Mouse (Mus musculus): Measurements from ENCODE around the gene Oxct2b. TPM values are rescaled to one million over a fixed set of nuclear protein-coding genes. Genes with fewer than 3 reads are reported as not detected.
"Not testable (repeated sequence)": the region's sequence is repeated elsewhere in the genome, so short reads cannot be mapped to it uniquely, and the experiment has no call there.

Gene Oxct2b
- under 1 TPM in 1 of 2 experiments, not detected in 1; 0.53 TPM for total RNA-seq (2021)

GRCm38 (mm10) chr4:123116011-123116410 is at the start of gene Oxct2b:
Gene Oxct2b (plus strand): TSS chr4:123116266.
- intact Hi-C loops (cut with DNase I), result no loop called here
- no peak for DNase-seq (ENCODE audit: extremely low spot score in 1 of 2, low spot score in 2 of 2)

GRCm38 (mm10) chr4:123068646-123069045 is 47.4 kb upstream of the Oxct2b start:
- no peak for DNase-seq (ENCODE audit: extremely low spot score in 1 of 2, low spot score in 2 of 2)
- intact Hi-C loops (cut with DNase I), result no loop called here

DNA sequence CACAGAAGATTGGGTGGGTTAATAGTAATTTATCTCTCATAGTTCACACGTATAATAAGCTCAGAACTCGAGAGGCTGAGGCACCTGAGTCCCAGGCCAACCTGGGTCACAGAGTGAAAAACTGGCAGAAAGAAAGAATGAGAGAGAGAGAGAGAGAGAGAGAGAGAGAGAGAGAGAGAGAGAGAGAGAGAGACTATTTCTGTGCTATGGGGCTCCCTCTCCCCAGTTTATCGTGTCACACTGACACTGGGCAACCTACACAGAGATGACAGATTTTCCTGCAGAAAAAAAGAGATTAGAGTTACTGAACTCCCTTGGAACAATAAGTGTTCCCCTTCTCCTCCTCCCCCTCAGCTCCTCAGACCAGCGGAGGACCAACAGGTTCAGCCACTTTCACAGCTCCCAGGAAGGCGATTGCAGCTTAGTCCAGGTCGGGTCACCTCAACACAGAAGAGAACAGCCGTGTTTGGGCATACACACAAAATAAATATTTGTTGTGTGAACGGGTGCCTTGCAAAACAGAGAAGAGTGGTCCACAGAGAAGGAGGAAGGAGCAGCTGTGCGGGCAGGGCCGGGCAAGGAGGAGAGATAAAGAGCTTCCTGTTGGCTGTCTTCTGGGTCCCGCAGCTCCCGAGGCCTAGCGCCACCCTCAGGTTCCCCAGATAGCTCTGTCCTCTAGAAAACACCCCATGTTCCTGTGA is 44.6 kb upstream of the Oxct2b start:
- peak in 1 of 2 experiments; percentile 69 for DNase-seq (ENCODE audit: extremely low spot score in 1 of 2, low spot score in 2 of 2)

DNA sequence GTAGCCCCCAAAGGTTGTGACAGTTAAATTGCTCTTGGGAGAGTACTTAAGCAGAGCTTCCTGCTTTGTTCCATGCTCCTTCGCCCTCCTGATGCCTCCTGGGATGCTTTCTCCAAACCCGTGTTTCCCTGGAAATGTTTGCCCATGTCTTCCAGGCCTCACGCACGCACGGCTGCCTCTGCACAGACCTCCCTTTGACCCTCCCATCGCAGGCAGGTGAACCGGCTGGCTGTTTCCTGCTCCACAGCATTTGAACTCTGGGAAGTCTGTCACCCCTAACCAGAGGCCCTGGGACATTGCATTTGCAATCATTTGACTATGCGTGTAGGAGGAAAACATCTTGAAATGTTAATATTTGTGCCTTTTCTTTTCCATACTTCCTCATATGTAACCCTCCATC is 39.1 kb upstream of the Oxct2b start:
- DNase-seq (ENCODE audit: extremely low spot score in 1 of 2, low spot score in 2 of 2), result no peak
- intact Hi-C loops (cut with DNase I), result no loop called here

More for the DNA sequence above, 44.6 kb upstream of the Oxct2b start:
- intact Hi-C loops (cut with DNase I), result no loop called here

- intact Hi-C loops (cut with DNase I), result no loop called here
- DNase-seq (ENCODE audit: extremely low spot score in 1 of 2, low spot score in 2 of 2), result no peak
These were observed 37.8 kb upstream of the Oxct2b start for GRCm38 (mm10) chr4:123078231-123078630.

GRCm38 (mm10) chr4:123080791-123081190 is 35.3 kb upstream of the Oxct2b start:
- DNase-seq (ENCODE audit: extremely low spot score in 1 of 2, low spot score in 2 of 2), result peak in 1 of 2 experiments; percentile 53
- intact Hi-C loops (cut with DNase I), result loop anchor here (5.0 to 10.0 kb wide), 2 partner anchors 178 to 1836 kb away; no protein-coding TSS in a partner anchor

- DNase-seq (ENCODE audit: extremely low spot score in 1 of 2, low spot score in 2 of 2), result peak in 1 of 2 experiments; percentile 56
- intact Hi-C loops (cut with DNase I), result loop anchor here (2.0 to 10.0 kb wide), 3 partner anchors 88 to 1838 kb away; partner anchors contain the start of gene Mycl
These were observed 33.5 kb upstream of the Oxct2b start for GRCm38 (mm10) chr4:123082283-123083163.

DNA sequence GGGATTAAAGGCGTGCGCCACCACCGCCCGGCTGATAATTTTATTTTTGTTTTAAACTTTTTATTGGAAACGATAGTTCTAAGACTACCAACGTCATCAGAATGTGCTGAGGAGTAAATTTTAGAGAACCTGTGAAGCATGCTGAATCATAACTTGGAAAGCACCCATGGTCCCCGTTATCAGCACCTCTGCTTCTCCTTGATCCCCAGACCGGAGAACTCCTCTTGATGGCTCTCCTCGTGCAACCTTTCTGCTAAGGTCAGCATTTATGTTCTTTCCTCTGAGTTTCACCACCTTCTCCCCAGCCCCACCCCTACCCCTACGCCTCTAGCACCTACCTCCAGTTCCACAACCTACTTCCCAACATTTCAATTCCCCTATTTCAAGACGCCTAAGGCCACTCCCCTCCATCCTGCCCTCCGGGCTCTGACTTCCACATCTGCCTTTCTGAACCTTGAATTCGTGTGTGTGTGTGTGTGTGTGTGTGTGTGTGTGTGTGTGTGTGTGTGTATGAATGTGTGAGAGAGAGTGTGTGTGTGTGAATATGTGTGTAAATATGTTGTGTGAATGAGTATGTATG is 32.7 kb upstream of the Oxct2b start:
- intact Hi-C loops (cut with DNase I), result loop anchor here (2.0 to 10.0 kb wide), 3 partner anchors 89 to 1839 kb away; partner anchors contain the start of gene Mycl
- no peak for DNase-seq (ENCODE audit: extremely low spot score in 1 of 2, low spot score in 2 of 2)

DNA sequence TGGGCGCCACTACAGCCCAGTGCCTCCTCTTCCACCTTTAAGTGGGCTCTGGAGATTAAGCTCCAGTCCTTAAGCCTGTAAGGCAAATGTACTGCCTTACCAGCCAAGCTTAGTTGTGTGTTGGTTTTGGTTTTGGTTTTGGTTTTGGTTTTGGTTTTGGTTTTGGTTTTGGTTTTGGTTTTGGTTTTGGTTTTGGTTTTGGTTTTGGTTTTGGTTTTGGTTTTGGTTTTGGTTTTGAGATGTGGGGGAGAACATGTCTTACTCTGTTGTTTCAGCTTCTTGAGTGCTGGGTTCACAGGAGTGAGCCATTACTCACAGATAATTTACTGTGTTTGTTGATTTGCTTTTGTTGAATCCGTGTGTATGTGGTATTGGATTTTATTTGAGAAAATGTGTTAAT is 30.8 kb upstream of the Oxct2b start:
- DNase-seq (ENCODE audit: extremely low spot score in 1 of 2, low spot score in 2 of 2), result no peak
- intact Hi-C loops (cut with DNase I), result loop anchor here (10.0 kb wide), 1 partner anchor 1840 kb away; no protein-coding TSS in a partner anchor

GRCm38 (mm10) chr4:123086381-123086780 is 29.7 kb upstream of the Oxct2b start:
- intact Hi-C loops (cut with DNase I), result loop anchor here (10.0 kb wide), 1 partner anchor 1842 kb away; no protein-coding TSS in a partner anchor
- DNase-seq (ENCODE audit: extremely low spot score in 1 of 2, low spot score in 2 of 2), result no peak

GRCm38 (mm10) chr4:123092621-123093020 is 23.4 kb upstream of the Oxct2b start:
- no peak for DNase-seq (ENCODE audit: extremely low spot score in 1 of 2, low spot score in 2 of 2)
- intact Hi-C loops (cut with DNase I), result no loop called here

GRCm38 (mm10) chr4:123093064-123093776 is 22.8 kb upstream of the Oxct2b start:
- intact Hi-C loops (cut with DNase I), result no loop called here
- no peak for DNase-seq (ENCODE audit: extremely low spot score in 1 of 2, low spot score in 2 of 2)

DNA sequence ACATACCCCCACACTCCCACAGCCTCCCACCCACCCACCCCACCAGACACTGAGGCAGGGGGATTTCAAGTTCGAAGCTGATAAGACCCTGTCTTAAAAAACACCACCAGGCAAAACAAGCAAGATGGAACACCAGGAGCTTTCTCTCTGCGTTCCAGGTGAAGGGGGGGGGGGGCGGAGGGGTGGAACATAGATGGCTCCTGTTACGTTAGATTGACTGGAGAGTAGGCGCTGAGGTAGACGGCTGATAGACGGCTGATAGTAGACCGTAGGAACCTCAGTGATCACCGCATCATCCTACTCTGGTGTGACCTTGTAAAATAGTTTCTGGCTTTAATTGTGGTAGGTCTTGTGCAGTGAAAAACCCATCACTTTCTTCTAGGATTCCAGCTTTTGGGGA is 22.2 kb upstream of the Oxct2b start:
- intact Hi-C loops (cut with DNase I), result no loop called here

DNA sequence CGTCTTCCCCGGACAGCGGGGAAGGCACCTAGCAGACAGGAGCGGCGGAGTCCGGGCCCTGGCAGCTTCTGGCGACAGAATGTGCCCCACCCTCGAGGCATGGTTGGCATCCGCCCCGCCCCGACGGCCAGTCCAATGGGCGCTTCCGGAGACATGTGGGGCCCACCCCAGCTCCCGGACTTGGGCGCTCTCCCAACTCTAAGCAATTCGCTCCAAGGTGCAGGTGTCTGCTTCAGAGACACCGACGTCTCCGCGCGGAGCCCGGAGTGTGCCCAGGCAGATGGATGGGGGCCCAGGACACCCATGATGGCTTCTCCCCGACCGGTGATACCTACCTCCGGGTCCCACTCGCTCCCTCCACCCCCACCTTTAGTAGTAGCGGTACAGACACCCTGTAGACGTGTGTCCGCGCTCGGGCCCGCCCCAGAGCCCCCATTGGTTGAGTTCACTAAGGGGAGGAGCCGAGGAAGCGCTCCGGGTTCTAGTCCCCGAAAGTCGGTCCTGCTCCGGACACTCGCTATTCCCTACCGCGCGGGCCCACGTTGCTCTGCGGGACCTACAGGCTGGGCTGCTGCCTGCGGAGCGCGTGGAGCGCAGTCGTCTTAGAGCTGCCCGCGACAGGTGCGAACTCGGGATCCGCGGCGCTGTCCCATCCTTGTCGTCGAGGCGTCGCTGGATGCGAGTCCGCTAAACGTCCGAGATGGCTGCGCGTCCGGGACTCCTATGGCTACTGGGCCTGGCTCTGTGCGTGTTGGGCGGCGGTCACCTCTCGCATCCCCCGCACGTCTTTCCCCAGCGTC is 11.2 kb upstream of the Oxct2b start, which contains the start of gene Bmp8b:
Gene Bmp8b (plus strand): TSS at position 515 of the 800 bp plus-strand sequence.
- intact Hi-C loops (cut with DNase I), result no loop called here
- DNase-seq (ENCODE audit: extremely low spot score in 1 of 2, low spot score in 2 of 2), result no peak

More for the DNA sequence above, 22.2 kb upstream of the Oxct2b start:
- DNase-seq (ENCODE audit: extremely low spot score in 1 of 2, low spot score in 2 of 2), result no peak

DNA sequence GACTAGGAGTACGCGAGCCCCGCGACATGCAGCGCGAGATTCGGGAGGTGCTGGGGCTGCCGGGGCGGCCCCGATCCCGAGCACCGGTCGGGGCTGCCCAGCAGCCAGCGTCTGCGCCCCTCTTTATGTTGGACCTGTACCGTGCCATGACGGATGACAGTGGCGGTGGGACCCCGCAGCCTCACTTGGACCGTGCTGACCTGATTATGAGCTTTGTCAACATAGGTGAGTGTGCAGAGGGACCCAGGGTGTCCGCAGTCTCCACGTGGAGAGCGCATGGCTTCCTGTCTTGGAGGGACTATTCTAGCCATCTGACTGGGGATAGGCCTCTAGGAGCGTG is 10.6 kb upstream of the Oxct2b start:
- DNase-seq (ENCODE audit: extremely low spot score in 1 of 2, low spot score in 2 of 2), result no peak
- intact Hi-C loops (cut with DNase I), result no loop called here

DNA sequence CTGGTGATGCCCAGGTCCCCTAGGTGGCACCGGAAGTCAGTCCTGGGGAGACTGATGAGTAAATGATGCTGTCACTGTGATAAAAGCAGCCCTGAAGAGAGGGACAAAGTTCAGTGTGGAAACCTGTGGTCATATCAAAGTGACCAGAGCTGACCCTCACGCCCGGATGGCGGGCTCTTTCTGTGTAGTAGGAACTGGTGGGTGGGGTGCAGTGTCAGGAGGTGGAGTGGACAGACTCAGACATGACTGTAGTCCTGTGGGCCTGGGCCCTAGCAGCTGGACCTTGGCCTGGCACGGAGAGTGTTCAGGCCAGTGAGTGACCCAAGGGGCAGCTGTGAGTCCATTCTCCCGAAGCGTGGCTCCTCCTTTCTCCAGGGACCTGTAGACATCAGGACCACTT is 10.1 kb upstream of the Oxct2b start:
- DNase-seq (ENCODE audit: extremely low spot score in 1 of 2, low spot score in 2 of 2); intact Hi-C loops (cut with DNase I): not testable (repeated sequence)

DNA sequence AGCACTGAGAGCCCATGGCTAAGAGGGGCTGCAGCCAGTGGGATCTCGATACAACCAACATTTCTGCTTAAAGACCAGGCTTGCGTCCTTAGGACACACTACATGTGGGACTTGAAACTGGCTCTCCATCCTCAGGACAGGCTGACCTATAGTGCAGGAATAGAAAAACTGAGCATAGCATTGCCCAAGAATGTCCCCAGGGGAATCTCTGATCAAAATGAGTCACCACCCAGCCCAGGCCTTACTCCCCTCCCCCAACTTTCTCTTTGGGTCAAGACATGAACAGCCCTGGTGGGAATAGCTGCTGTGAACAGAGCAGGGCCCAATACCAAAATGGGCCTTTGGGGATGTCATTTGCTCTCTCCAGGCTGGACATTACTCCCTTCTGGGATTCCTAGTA is 9.2 kb upstream of the Oxct2b start:
- intact Hi-C loops (cut with DNase I), result no loop called here
- DNase-seq (ENCODE audit: extremely low spot score in 1 of 2, low spot score in 2 of 2), result no peak

GRCm38 (mm10) chr4:123108056-123108455 is 8.0 kb upstream of the Oxct2b start:
- intact Hi-C loops (cut with DNase I), result no loop called here
- no peak for DNase-seq (ENCODE audit: extremely low spot score in 1 of 2, low spot score in 2 of 2)

All from left cerebral cortex, postnatal 10 days (tissue).